Mouse (Mus musculus) layer of hippocampus, postnatal 10 days (tissue): ENCODE measurements around the gene Asb1. TPM values are rescaled to one million over a fixed set of nuclear protein-coding genes. Genes with fewer than 3 reads are reported as not detected.

Experiments
- DNase-seq, 2 experiments: peaks; one replicate each; pipeline ENCODE4 v3.0.0; 2021; ENCODE audit warnings: low spot score in 2 of 2
- total RNA-seq, 2 experiments: library from RNA; stranded (reverse); gene quantifications; 2 replicates each; pipeline ENCODE4 v1.2.3; 2021

Gene Asb1
- total RNA-seq, 2 experiments from 2014 or later: 47.0 to 49.1 TPM

DNA sequence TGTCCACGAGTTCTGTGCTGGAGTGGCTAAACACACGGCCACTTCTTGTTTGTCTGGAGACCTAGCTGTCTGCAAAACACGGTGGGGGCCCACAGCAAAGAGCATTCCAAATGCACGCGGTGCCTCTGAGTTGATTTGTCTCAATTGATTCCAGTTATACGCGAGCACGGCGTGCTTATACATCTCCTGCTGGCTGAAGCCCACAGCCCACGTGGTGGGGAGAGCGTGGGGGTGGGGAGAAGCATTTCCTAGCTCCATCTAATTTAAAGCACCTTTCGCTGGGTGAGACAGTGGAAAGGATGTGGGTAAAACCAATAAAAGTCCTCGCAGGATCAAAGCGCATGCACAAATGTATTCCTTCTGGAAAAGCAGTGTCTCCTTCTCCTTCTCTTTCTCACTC lies 65.3 kb downstream of the Asb1 start:
- DNase-seq: no peak

- no peak for DNase-seq
Measured at GRCm38 (mm10) chr1:91606701-91607100, 66.4 kb downstream of the Asb1 start.

DNA sequence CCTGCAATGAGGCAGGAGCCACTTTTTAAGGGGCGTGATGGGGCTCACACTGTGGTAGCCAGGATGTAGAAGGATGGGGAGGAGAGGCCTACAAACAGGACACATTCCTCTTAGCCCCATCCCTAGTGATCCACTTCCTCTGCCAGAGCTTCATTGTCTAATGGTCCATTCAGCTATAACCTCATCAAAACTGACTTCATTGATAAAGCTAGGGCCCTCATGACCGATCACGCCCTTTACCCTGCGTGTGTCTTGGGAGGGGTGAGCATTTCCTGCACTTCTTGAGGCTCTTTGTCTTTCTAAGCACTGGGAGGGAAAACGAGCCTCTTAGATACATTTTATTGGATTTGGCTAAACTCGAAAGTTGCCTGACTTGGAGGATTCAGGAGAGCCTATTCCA lies 66.8 kb downstream of the Asb1 start:
- no peak for DNase-seq

Other genes with a start within 250 kb of the Asb1 start
- gene Scly, start 242.2 kb upstream of the Asb1 start, total RNA-seq: 10 to 100 TPM; 12.0 to 12.8 TPM
- gene Espnl, start 218.5 kb upstream of the Asb1 start, total RNA-seq: under 1 TPM; 0.07 to 0.09 TPM
- not detected for gene Klhl30, start 189.5 kb upstream of the Asb1 start, total RNA-seq
- under 1 TPM; 0.18 to 0.57 TPM for gene Erfe, start 174.1 kb upstream of the Asb1 start, total RNA-seq
- gene Ilkap, start 141.7 kb upstream of the Asb1 start, total RNA-seq: 10 to 100 TPM; 60.1 to 78.9 TPM
- gene Hes6, start 126.5 kb upstream of the Asb1 start, total RNA-seq: 10 to 100 TPM; 31.4 to 36.0 TPM
- 10 to 100 TPM; 16.1 to 18.6 TPM for gene Per2, start 81.2 kb upstream of the Asb1 start, total RNA-seq
- gene Traf3ip1, start 45.9 kb upstream of the Asb1 start, total RNA-seq: 10 to 100 TPM; 12.9 to 14.9 TPM